Comparison of ENCODE assay signal across 8 mouse cellular contexts in the genomic region with DNA sequence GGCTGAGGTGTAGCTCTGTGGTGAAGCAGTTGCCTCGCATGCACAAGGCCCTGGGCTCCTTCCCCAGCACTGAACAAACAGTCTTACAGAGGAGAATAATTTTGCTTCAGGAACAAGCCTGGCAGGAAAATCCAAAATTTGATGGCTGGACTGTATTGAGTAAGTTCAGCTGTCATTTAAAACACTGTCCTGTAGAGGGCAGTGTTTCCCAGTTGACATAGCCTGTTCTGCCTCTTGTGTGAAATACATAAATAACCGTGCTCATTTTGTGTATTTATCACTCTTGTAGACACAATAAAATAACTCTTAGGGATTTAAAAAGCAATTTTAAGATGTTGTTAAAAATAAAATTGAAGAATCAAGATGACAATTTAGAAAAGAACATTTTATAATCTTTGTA. TPM values are rescaled to one million over a fixed set of nuclear protein-coding genes. Genes with fewer than 3 reads are reported as not detected.
DNase-seq lines count a peak whose midpoint lies in the region; ATAC-seq and TF ChIP-seq lines count a peak whose summit lies in the region.

No protein-coding gene starts in this region.

- intact Hi-C loops in left cerebral cortex, postnatal 25 days (cut with DNase I), result loop anchor here (1.0 kb wide), 1 partner anchor 208 kb away; no protein-coding TSS in a partner anchor

- no peak overlapping the region for H3K4me3 ChIP-seq in hindbrain, embryonic 16.5 days (ENCODE audit: low read length)
- no peak overlapping the region for H3K4me3 ChIP-seq in lung, embryonic 14.5 days (ENCODE audit: low read depth, low read length)

- no peak overlapping the region for H3K27ac ChIP-seq in hindbrain, embryonic 16.5 days (ENCODE audit: low read depth, low read length)
- H3K27ac ChIP-seq in lung, embryonic 14.5 days (ENCODE audit: low read depth), result no peak overlapping the region

- no peaks in the 10 kb centered on the region for H3K9me3 ChIP-seq in hindbrain, embryonic 16.5 days (ENCODE audit: control insufficient read depth, low read length)
- H3K9me3 ChIP-seq in lung, embryonic 14.5 days (ENCODE audit: low read depth, low read length), result no peaks in the 10 kb centered on the region

- WGBS in hindbrain, embryonic 16.5 days, result 24% methylated on average over 2 of the region's 2 CpGs
- WGBS in lung, embryonic 14.5 days, result 24% methylated on average over 2 of the region's 2 CpGs

- H3K9ac ChIP-seq in hindbrain, embryonic 16.5 days (ENCODE audit: low read depth, low read length), result no peak overlapping the region
- no peak overlapping the region for H3K9ac ChIP-seq in lung, embryonic 14.5 days

- no peaks in the 10 kb centered on the region for H3K27me3 ChIP-seq in hindbrain, embryonic 16.5 days (replicated peaks; ENCODE audit: control insufficient read depth, insufficient read depth, low read length)
- no peaks in the 10 kb centered on the region for H3K27me3 ChIP-seq in lung, embryonic 14.5 days (ENCODE audit: insufficient read depth, low read length)

- no peaks in the 10 kb centered on the region for H3K4me1 ChIP-seq in hindbrain, embryonic 16.5 days (ENCODE audit: control insufficient read depth, insufficient read depth, low read depth, low read length)
- H3K4me1 ChIP-seq in lung, embryonic 14.5 days (ENCODE audit: insufficient read depth), result no peaks in the 10 kb centered on the region

- DNase-seq in left cerebral cortex, postnatal 25 days (ENCODE audit: low spot score in 2 of 2), result peak; percentile 34 to 49
- no peak for DNase-seq in left cerebral cortex, adult 11 months (ENCODE audit: low spot score)
- DNase-seq in Muller cell, postnatal 12 days (ENCODE audit: inconsistent ontology term), result peak; percentile 12
- DNase-seq in lung, embryonic 14.5 days, result peak; percentile 88
- DNase-seq in skeletal muscle tissue, adult 2 months (ENCODE audit: low read depth, low spot score), result peak; percentile 45
- no peak for DNase-seq in testis, postnatal 14 days (ENCODE audit: low spot score)

- 0 out of 2 replicates have a peak, but pooled peaks cover 2% of the 10 kb centered on the region for H3K36me3 ChIP-seq in hindbrain, embryonic 16.5 days (ENCODE audit: control insufficient read depth, insufficient read depth, low read length)
- H3K36me3 ChIP-seq in lung, embryonic 14.5 days (ENCODE audit: insufficient read depth), result peaks cover 9% of the 10 kb centered on the region; the same call in 1 of the 2 replicates

- peak; percentile 81 for ATAC-seq in common myeloid progenitor, adult 5-6 weeks (replicated peaks; ENCODE audit: low read depth, poor library complexity, severe bottlenecking)
- ATAC-seq in hindbrain, embryonic 16.5 days, result 0 out of 2 replicates have a peak, but pooled peaks have one; percentile 69
- ATAC-seq in lung, embryonic 14.5 days (ENCODE audit: insufficient read depth), result no peak

- TF ChIP-seq CTCF in lung, embryonic 14.5 days (IDR thresholded peaks at IDR 0.05; ENCODE audit: low read depth), result peak; percentile 82

- H3K4me2 ChIP-seq in hindbrain, embryonic 16.5 days (ENCODE audit: low read length), result no peak overlapping the region
- no peak overlapping the region for H3K4me2 ChIP-seq in lung, embryonic 14.5 days

RNA-seq across cellular contexts. Expression of a gene that starts 18.5 kb away (rescaled TPM):
- 10 to 100 TPM; 88.3 to 91.6 TPM for total RNA-seq in left cerebral cortex, postnatal 25 days (2021)
- total RNA-seq in common myeloid progenitor, adult 5-6 weeks (2017), result 24.6 and 25.1 TPM in 2 replicates
- 85.7 and 101 TPM in 2 replicates for polyA plus RNA-seq in hindbrain, embryonic 16.5 days (2015; fragmentation: Nextera tagmentation; extraction: Ambion mirVana)
- polyA plus RNA-seq in lung, embryonic 14.5 days (2014; fragmentation: Nextera tagmentation; extraction: Ambion mirVana), result 83.5 and 88.0 TPM in 2 replicates

Comparison
In these comparisons a context has a peak if more than half of its experiments do, and no peak if none do; other contexts are left out.
1. DNase-seq: peak in left cerebral cortex, postnatal 25 days (2 of 2), Muller cell, postnatal 12 days (single experiment), lung, embryonic 14.5 days (single experiment) and skeletal muscle tissue, adult 2 months (single experiment); none in left cerebral cortex, adult 11 months (single experiment) and testis, postnatal 14 days (single experiment).